Mouse (Mus musculus) lung, postnatal 25 days (tissue): ENCODE measurements around the gene Rpusd3.

Experiments
- DNase-seq: peaks from one replicate; pipeline ENCODE4 v3.0.0; 2022; ENCODE audit warnings: low spot score

Rpusd3 gene

GRCm38 (mm10) chr6:113419199-113419587, at the start of gene Rpusd3:
Gene Rpusd3 (minus strand): TSS chr6:113419340.
- DNase-seq: peak; percentile 98

GRCm38 (mm10) chr6:113468512-113468911, 49.4 kb upstream of the Rpusd3 start:
- DNase-seq: no peak

GRCm38 (mm10) chr6:113465602-113466001, 46.5 kb upstream of the Rpusd3 start:
- DNase-seq: no peak

DNA sequence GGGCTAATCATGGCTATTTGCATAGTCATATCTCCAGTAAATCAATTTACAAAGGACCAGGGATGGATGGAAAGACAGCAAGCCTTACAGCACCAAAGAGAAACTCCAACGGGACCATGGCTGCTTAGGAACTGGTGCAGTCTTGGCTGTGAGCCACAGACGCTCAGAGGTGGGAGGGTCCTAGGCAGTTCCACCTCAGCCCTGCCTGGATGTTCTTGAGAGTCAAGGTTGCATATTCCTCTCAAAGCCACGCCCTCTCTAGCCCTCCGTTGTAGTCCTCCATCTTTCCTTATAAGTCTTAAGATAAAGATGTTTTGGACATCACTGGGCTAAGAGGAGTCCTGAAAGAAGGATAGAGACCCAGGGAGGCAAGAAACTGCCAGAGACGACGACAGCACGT, 44.9 kb upstream of the Rpusd3 start:
- DNase-seq: no peak

GRCm38 (mm10) chr6:113458635-113459034, 39.5 kb upstream of the Rpusd3 start:
- DNase-seq: peak; percentile 85

DNA sequence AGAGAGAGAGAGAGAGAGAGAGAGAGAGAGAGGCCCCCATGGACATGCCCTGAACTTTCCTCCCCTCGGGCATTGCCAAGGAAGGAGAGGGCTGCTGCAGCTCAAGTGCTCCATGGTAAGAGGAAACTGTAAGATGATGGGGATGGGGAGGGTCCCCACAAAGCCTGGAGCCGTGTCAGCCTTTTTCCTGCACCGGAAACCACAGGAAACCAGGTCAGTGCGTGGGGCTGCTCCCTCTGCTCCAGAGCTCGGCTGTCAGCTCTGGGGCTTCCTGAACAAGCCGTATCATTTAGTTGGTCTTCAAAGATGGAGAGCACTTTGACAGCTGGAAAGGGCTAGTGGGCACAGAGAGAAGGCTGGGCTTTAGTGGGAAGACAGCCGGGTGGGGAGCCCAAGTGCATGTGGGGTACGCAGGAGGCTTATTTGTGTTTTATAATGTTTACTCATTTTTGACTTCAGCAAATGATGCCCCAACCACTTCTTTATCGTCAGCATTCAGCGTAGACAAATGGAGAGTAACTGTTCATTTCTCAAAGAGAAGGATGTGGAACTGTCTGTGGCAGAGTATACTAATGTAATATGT, 38.9 kb upstream of the Rpusd3 start, which contains the start of gene Il17re:
TSS of gene Il17re (plus strand) at position 533 of the 583 bp plus-strand sequence.
- DNase-seq: no peak

- no peak for DNase-seq
Observed at GRCm38 (mm10) chr6:113455007-113455406, 35.9 kb upstream of the Rpusd3 start.

GRCm38 (mm10) chr6:113451839-113452238, 32.7 kb upstream of the Rpusd3 start:
- no peak for DNase-seq

- no peak for DNase-seq
Observed at GRCm38 (mm10) chr6:113447639-113448038, 28.5 kb upstream of the Rpusd3 start.

- DNase-seq: no peak
Observed at GRCm38 (mm10) chr6:113444207-113444965, 25.2 kb upstream of the Rpusd3 start.

DNA sequence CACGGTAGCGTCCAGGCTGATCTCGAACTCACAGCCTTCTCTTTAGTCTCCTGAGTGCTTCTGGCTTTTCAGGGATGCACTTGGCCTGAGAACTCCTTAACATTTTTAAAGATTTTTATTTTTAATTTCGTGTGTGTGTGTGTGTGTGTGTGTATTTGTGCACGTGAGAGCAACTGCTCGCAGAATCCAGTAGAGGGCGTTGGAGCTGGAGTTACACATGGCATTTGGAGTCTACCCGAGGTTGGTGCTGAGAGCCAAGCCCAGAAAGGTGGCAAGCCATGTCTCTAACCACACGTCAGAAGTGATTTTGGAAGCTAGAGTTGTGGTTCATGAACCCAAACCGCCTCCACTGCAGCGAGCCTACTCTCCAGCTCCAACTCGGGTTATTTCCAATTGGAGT, 24.0 kb upstream of the Rpusd3 start:
- DNase-seq: no peak

- DNase-seq: peak; percentile 93
Observed at GRCm38 (mm10) chr6:113442442-113443090, 23.4 kb upstream of the Rpusd3 start, which contains the start of gene Jagn1. Gene Jagn1 (plus strand): TSS chr6:113442569.

- DNase-seq: no peak
Observed at GRCm38 (mm10) chr6:113442087-113442441, 22.9 kb upstream of the Rpusd3 start.

- peak; percentile 74 for DNase-seq
Observed at GRCm38 (mm10) chr6:113441147-113441680, 22.1 kb upstream of the Rpusd3 start.

GRCm38 (mm10) chr6:113440686-113441085, 21.5 kb upstream of the Rpusd3 start:
- no peak for DNase-seq

DNA sequence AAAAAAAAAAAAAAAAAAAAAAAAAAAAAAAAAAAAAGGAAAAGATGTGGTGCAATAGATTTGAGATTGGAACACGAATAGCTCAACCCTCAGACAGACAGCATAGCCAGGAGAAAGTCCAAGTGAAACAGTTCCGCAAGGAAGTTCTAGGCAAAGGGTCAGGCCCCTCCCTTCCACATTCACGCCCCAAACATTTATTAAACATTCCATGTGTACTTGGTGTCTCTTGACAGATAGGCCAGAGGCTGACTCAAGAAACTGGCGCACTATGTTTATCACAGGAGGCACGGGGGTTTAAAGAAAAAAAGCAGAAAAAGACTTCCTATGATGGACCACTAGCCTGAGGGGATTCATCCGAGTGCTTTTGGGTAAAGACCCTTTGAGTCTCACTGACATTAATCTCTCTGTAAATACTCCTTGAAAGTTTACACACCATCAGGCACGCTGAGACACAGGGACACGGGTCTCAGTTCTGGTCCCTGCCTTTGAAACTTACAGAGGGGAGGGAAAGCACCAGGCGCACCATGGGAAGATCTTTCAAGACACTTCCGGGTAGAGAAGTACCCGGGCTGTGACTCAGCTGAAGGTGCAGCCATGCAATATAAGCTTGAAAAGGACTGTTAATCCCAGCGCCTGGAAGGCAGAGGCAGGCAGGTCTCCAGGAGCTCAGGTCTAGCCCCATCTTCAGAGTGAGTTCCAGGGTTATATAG, 19.7 kb upstream of the Rpusd3 start:
- DNase-seq: no peak

DNA sequence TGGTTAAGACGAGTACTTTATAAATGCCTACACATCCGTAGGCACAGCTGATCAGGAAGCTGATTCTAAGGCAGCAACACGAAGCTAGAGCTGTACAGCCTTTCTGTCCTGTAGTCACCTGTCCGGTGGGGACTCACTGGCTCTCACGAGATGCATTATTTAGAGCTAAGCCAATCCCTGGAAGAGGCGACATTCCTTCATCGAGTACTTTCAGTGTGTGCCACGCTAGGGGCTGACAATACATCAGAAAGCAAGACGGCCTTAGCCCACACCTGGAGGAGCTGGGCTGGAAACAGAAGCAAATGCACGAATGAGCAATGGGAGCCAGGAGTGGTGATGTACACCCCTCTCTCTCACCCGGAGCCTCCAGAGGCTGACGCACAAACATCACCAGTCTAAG, 18.0 kb upstream of the Rpusd3 start:
- DNase-seq: no peak

- no peak for DNase-seq
Observed at GRCm38 (mm10) chr6:113435664-113436205, 16.6 kb upstream of the Rpusd3 start, which contains the start of gene Cidec. Gene Cidec (minus strand): TSS chr6:113435760.

GRCm38 (mm10) chr6:113434691-113435090, 15.6 kb upstream of the Rpusd3 start:
- no peak for DNase-seq

DNA sequence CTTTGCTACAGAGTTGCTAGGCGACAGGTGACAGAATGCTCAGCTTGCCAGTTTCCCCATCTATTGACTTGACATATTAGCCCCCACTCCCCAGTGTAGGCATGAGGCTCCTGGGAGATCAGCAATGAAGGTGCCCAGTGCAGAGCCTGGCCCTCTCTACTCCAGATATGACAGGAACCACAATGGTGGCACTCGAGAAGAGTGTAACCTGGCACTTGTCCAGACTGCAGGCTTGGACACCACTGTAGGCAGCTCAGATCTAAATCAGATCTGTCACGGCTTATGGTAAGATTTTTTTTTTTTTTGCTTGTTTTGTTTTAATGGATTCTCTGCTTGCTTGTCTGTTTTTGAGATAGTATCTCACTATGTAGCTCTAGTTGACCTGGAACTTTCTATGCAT, 14.5 kb upstream of the Rpusd3 start:
- DNase-seq: no peak

DNA sequence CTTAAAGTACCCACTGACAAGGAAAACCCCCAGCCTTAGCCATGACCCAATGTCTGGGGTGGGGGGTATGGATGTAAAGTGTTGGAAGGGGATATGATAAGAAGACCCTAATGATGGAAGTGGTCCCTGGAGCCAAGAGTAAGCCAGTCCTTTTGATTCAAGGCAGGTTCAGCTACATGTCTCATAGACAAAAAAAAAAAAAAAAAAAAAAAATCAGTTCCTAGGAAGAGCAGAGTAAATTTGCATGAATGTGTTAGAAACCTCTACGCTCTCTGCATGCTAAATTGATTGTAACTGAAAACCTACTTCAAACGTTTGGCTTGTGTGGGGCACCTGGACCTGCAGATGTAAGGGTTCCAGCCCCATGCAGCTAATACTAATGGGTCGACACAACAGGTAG, 12.7 kb upstream of the Rpusd3 start:
- no peak for DNase-seq

- DNase-seq: no peak
Observed at GRCm38 (mm10) chr6:113430846-113431245, 11.7 kb upstream of the Rpusd3 start.
